Mouse (Mus musculus) 416B (cell line): ENCODE data around the gene Pdk1.

Source experiments
- DNase-seq: peaks from one replicate; pipeline ENCODE4 v3.0.0; 2011; ENCODE audit warnings: low read depth

The Pdk1 gene

GRCm38 (mm10) chr2:71938716-71939393 is 65.8 kb downstream of the Pdk1 start:
- DNase-seq = no peak

GRCm38 (mm10) chr2:71941005-71941720 is 68.1 kb downstream of the Pdk1 start:
- no peak for DNase-seq

GRCm38 (mm10) chr2:71941721-71942087 is 68.7 kb downstream of the Pdk1 start:
- DNase-seq = no peak

GRCm38 (mm10) chr2:71951212-71951611 is 78.2 kb downstream of the Pdk1 start:
- no peak for DNase-seq
